Mouse (Mus musculus) megakaryocyte, embryonic 14.5 days (primary cell): ENCODE results near the gene Nutm2. TPM values are rescaled to one million over a fixed set of nuclear protein-coding genes. Genes with fewer than 3 reads are reported as not detected.
"Not testable (repeated sequence)": the region's sequence is repeated elsewhere in the genome, so short reads cannot be mapped to it uniquely, and the experiment has no call there.

ENCODE experiments used
- H3K27me3 ChIP-seq: replicated peaks from 2 replicates; pipeline ENCODE3; 2012; ENCODE audit warnings: inconsistent platforms
- H3K36me3 ChIP-seq: replicated peaks from 2 replicates; pipeline ENCODE3; 2012; ENCODE audit warnings: low read length, inconsistent platforms, mixed read lengths
- H3K4me1 ChIP-seq: 2 replicates; pipeline ENCODE4 v1.6.1; 2012; ENCODE audit warnings: inconsistent platforms
- H3K4me3 ChIP-seq: replicated peaks from 2 replicates; pipeline ENCODE3; 2012; ENCODE audit warnings: moderate library complexity, mild to moderate bottlenecking, inconsistent platforms
- H3K9me3 ChIP-seq: 2 replicates; pipeline ENCODE4 v1.6.1; 2012; ENCODE audit warnings: inconsistent platforms
- FLI1 ChIP-seq: IDR thresholded peaks from 2 replicates; pipeline ENCODE4 v1.6.1; 2012; ENCODE audit warnings: low read length, inconsistent platforms, mixed read lengths
- GATA1 ChIP-seq: IDR thresholded peaks from 3 replicates; pipeline ENCODE4 v1.6.1; 2012; ENCODE audit warnings: mixed read lengths, low read length, inconsistent platforms, borderline replicate concordance
- polyA plus RNA-seq: library from polyadenylated mRNA; stranded (reverse); fragments of >175 nt; gene quantifications from 2 replicates; pipeline ENCODE4 v1.2.3, GENCODE M21; 2012; ENCODE audit warnings: low replicate concordance; ENCODE audit not compliant: insufficient read depth

The Nutm2 gene
- 0.19 TPM in 1 of 2 replicates, not detected in the other for polyA plus RNA-seq

GRCm38 (mm10) chr13:50467007-50467406, at the start of gene Nutm2:
TSS of gene Nutm2 (plus strand) at chr13:50467307.
- Histone ChIP-seq H3K9me3 (peaks cover 35% of the 10 kb centered on the region), H3K4me3 (no peak within 1 kb of the TSS), H3K36me3 (no peaks in the 10 kb centered on the region), H3K27me3 (peaks cover 2% of the 10 kb centered on the region), H3K4me1 (no peaks in the 10 kb centered on the region)
- TF ChIP-seq FLI1 (no peak), GATA1 (no peak)

GRCm38 (mm10) chr13:50417389-50418183, 49.5 kb upstream of the Nutm2 start, which contains the start of gene Fbxw17:
TSS of gene Fbxw17 (plus strand) at chr13:50417864.
- H3K36me3 ChIP-seq = peaks cover 30% of the 10 kb centered on the region
- peak within 1 kb of the TSS; percentile 97 for H3K4me3 ChIP-seq
- no peak for TF ChIP-seq FLI1
- H3K4me1 ChIP-seq = peaks cover 41% of the 10 kb centered on the region
- no peaks in the 10 kb centered on the region for H3K27me3 ChIP-seq
- H3K9me3 ChIP-seq = no peaks in the 10 kb centered on the region

GRCm38 (mm10) chr13:50418421-50418820, 48.7 kb upstream of the Nutm2 start:
- peaks cover 39% of the 10 kb centered on the region for H3K36me3 ChIP-seq
- no peak for TF ChIP-seq GATA1
- no peak for TF ChIP-seq FLI1
- peak overlapping the region; percentile 97 for H3K4me3 ChIP-seq
- peaks cover 50% of the 10 kb centered on the region for H3K4me1 ChIP-seq
- no peaks in the 10 kb centered on the region for H3K27me3 ChIP-seq
- no peaks in the 10 kb centered on the region for H3K9me3 ChIP-seq

- Histone ChIP-seq H3K36me3 (peaks cover 89% of the 10 kb centered on the region), H3K9me3 (no peaks in the 10 kb centered on the region), H3K4me3 (no peak overlapping the region), H3K27me3 (no peaks in the 10 kb centered on the region), H3K4me1 (peaks cover 73% of the 10 kb centered on the region)
- TF ChIP-seq FLI1 (no peak), GATA1 (no peak)
These were observed 43.4 kb upstream of the Nutm2 start for GRCm38 (mm10) chr13:50423625-50424209.

- Histone ChIP-seq H3K27me3 (no peaks in the 10 kb centered on the region), H3K4me3 (no peak overlapping the region), H3K36me3 (peaks cover 96% of the 10 kb centered on the region), H3K9me3 (no peaks in the 10 kb centered on the region), H3K4me1 (peaks cover 67% of the 10 kb centered on the region)
- TF ChIP-seq GATA1 (no peak), FLI1 (no peak)
These were observed 42.6 kb upstream of the Nutm2 start for GRCm38 (mm10) chr13:50424517-50424916.

- TF ChIP-seq FLI1 = no peak
- no peak for TF ChIP-seq GATA1
- H3K4me3 ChIP-seq = peak overlapping the region; percentile 59
- H3K36me3 ChIP-seq = peaks cover 97% of the 10 kb centered on the region
These were observed 40.4 kb upstream of the Nutm2 start for GRCm38 (mm10) chr13:50426686-50427085.

GRCm38 (mm10) chr13:50443812-50444211, 23.3 kb upstream of the Nutm2 start, which contains the start of gene Gm47429:
TSS of gene Gm47429 (minus strand) at chr13:50443912.
- Histone ChIP-seq H3K27me3 (peaks cover 21% of the 10 kb centered on the region), H3K36me3 (no peaks in the 10 kb centered on the region), H3K4me3 (no peak within 1 kb of the TSS), H3K9me3 (peaks cover 11% of the 10 kb centered on the region; the same call in 1 of the 2 replicates), H3K4me1 (no peaks in the 10 kb centered on the region)
- TF ChIP-seq GATA1 = no peak
- no peak for TF ChIP-seq FLI1

More at GRCm38 (mm10) chr13:50426686-50427085, 40.4 kb upstream of the Nutm2 start:
- H3K27me3 ChIP-seq = no peaks in the 10 kb centered on the region
- H3K4me1 ChIP-seq = peaks cover 55% of the 10 kb centered on the region
- no peaks in the 10 kb centered on the region for H3K9me3 ChIP-seq

GRCm38 (mm10) chr13:50445261-50445660, 21.8 kb upstream of the Nutm2 start:
- no peak for TF ChIP-seq GATA1
- TF ChIP-seq FLI1 = no peak
- no peaks in the 10 kb centered on the region for H3K36me3 ChIP-seq
- peaks cover 13% of the 10 kb centered on the region for H3K27me3 ChIP-seq
- H3K4me1 ChIP-seq = no peaks in the 10 kb centered on the region
- no peak overlapping the region for H3K4me3 ChIP-seq
- peaks cover 11% of the 10 kb centered on the region; the same call in 1 of the 2 replicates for H3K9me3 ChIP-seq

- peaks cover 18% of the 10 kb centered on the region for H3K9me3 ChIP-seq
- not testable (repeated sequence) for H3K27me3 ChIP-seq, H3K4me1 ChIP-seq, H3K4me3 ChIP-seq, H3K36me3 ChIP-seq
These were observed 14.8 kb upstream of the Nutm2 start for GRCm38 (mm10) chr13:50452266-50452665.

- H3K27me3 ChIP-seq = no peaks in the 10 kb centered on the region
These were observed 13.7 kb upstream of the Nutm2 start for GRCm38 (mm10) chr13:50453426-50453825.

GRCm38 (mm10) chr13:50460433-50460832, 6.7 kb upstream of the Nutm2 start:
- not testable (repeated sequence) for H3K4me3 ChIP-seq, H3K4me1 ChIP-seq, H3K9me3 ChIP-seq, H3K27me3 ChIP-seq, H3K36me3 ChIP-seq

More at GRCm38 (mm10) chr13:50453426-50453825, 13.7 kb upstream of the Nutm2 start:
- TF ChIP-seq FLI1 (no peak), GATA1 (no peak)
- Histone ChIP-seq H3K4me1 (no peaks in the 10 kb centered on the region), H3K4me3 (no peak overlapping the region), H3K9me3 (peaks cover 13% of the 10 kb centered on the region), H3K36me3 (no peaks in the 10 kb centered on the region)
